Mouse (Mus musculus): ENCODE data around the gene Taf11.

DNA sequence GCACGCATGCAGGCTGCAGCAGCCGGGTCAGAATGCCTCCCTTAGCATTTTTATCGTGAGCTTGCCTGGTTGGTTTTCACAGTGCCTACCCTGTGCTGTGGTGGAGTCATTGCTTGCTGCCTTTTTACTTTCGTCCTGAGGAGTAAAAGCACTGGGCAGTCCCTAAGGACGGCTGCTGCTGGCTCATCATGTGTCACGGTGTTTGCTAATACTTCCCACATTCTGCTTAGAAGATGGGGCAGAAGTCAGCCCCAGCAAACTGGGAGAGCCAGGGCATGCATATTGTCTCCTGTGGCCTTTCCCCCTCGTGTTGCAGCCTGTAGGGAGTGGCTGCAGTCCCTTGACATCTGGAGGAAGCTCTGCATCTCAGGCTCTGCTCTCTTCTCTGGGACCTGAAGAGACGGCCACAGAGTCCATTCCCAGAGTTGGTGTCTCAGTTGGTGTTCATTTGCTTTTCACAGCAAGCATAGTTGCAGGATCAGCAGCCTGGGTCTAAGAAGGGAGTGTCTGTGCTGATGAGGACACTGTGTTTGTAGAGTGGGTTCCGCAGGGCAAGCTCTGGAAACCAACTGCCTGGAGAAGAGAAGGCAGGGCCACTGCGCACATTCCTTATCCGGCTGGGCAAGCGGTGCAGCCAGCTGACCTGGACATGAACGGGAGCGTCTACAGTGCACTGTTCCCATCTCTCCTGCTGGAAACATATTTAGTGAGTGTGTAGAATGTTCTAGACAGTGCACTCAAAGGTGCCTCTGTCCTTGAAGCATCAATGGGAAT is 45.2 kb upstream of the Taf11 start:
- TF ChIP-seq EP300 (IDR thresholded peaks at IDR 0.05; ENCODE audit: low read depth) = no peak
- TF ChIP-seq CTCF (IDR thresholded peaks at IDR 0.05; ENCODE audit: low read depth) = no peak
